Mouse (Mus musculus) adrenal gland, postnatal 4 days (tissue): ENCODE measurements around the gene D930048N14Rik. TPM values are rescaled to one million over a fixed set of nuclear protein-coding genes. Genes with fewer than 3 reads are reported as not detected.
"Not testable (repeated sequence)": the region's sequence is repeated elsewhere in the genome, so short reads cannot be mapped to it uniquely, and the experiment has no call there.

Experiments used
- DNase-seq, 2 experiments: peaks; one replicate each; pipeline ENCODE4 v3.0.0; 2021 to 2022; ENCODE audit warnings: low spot score in 2 of 2, mixed read lengths in 2 of 2
- total RNA-seq, 2 experiments: library from RNA; stranded (reverse); gene quantifications; 2 replicates each; pipeline ENCODE4 v1.2.3; 2021

Gene D930048N14Rik
- total RNA-seq, 2 experiments from 2014 or later = 3.5 to 4.1 TPM

DNA sequence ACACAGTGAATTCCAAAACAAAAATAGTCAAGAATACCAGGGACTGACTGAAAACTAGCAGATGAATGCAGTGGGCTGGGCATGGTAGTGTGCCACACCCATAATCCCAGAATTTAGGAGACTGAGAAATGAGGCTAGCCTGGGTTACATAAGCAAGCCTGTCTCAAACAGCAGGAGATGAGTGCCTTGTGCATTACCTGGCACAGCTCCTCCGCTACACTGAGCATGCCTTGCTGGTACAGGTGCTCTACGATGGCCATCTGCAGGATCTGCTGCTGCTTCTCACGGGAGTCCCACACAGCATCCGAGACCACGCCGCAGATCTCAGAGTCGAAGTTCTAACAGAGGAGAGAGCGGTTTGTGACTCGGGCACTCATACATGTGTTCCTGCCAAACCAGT, 23.3 kb upstream of the D930048N14Rik start:
- DNase-seq = no peak

DNA sequence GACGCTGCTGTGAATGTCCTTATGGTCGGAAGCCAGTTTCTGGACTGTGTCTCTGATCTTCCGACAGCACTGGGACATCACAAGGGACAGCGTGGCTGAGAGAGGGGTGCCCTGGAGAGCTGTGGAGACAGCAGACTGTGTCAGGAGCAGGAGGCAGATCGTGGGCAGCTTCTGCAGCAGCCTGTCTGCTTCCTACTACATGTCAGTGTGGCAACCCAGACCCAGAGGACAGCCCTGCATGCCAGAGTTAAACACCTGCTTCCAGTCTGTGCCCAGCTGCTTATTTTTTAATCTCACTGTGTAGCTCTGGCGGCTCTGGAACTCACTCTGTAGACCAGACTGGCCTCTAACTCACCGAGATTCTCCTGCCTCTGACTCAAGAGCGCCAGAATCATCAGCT, 22.8 kb upstream of the D930048N14Rik start:
- DNase-seq = no peak

DNA sequence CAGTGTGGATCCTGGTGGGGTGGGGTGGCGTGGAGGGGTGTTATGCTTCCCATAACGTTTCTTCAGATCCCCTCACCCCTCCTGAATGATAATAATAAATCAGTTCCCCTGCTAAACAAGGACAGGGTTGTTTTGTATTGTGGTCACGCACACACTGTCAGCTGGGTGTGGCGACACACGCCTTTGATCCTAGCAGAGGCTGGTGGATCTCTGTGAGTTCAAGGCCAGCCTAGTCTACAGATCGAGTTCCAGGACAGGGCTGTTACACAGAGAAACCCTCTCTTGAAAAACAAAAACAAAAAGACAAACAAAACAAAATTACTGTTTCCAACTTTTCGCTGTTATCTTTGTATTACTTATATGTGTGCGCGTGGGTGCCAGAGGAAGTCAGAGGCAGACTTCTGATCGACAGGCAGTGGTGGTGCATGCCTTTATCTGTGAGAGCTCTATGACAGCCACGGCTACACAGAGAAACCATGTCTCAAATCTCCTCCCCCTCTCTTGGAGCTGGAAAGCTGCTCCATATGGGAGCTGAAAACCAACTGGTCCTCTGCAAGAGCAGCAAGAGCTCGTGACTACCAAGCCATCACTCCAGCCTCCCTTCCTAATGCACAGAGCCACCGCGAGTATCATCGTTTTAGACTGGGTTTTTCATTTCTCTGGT, 21.0 kb upstream of the D930048N14Rik start:
- DNase-seq = no peak

DNA sequence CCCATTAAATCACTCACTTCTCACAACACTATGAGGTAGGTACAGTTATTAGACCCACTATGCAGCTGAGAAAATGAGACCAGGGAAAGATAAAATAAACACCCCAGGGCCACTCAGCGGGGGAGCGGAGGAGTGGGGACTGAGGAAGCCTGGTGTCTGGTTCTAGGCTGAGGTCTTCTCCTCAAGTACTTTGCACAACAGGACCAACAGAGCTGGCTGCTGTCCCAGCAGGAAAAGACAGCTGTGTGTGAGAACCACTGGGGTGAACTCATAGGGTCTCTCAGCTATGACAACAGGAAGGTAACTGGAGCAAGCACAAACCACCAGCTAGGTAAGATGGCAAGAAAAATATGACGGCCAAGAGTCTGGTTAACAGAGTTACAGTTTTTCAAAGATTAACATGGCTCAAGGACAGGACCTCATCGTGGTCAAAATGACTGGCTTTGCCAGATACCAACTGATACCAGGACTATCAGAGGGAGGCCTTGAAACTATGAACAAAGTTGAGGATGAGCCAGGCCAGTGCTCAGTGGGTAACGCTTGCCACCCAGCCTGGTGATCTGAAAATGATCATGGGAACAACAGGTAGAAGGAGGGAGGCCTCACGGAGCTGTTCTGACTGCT, 18.5 kb upstream of the D930048N14Rik start:
- DNase-seq = no peak

DNA sequence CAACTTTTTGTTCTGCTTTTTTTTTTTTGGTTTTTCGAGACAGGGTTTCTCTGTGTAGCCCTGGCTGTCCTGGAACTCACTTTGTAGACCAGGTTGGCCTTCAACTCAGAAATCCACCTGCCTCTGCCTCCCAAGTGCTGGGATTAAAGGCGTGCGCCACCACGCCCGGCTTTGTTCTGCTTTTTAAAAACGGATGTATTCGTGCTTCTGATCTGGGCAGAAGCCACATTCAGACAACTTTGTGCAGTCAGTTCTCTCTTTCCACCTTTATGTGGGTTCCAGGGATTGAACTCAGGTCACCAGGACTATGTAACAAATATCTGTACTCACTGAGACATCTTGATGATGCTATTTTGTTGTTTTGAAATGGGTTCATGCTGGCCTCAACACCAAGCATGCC, 17.6 kb upstream of the D930048N14Rik start:
- not testable (repeated sequence) for DNase-seq

DNA sequence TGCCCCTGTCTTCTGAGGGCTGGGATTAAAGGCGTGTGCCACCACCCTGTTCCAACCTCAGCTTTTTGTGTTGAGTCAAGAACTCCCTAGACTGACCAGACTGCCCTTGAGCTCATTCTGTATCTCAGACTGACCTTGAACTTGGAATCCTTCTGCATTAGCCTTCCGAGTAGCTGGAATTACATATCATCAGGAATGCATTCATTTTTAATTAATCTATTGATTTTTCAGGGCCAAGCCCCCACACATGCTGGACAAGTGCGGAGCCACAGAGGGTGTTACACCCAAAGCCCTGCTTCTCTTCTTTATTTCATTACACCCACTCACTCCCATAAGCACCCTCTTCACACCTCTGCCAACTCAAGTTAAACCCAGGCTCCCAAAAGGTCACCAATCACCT, 17.0 kb upstream of the D930048N14Rik start:
- DNase-seq = no peak

DNA sequence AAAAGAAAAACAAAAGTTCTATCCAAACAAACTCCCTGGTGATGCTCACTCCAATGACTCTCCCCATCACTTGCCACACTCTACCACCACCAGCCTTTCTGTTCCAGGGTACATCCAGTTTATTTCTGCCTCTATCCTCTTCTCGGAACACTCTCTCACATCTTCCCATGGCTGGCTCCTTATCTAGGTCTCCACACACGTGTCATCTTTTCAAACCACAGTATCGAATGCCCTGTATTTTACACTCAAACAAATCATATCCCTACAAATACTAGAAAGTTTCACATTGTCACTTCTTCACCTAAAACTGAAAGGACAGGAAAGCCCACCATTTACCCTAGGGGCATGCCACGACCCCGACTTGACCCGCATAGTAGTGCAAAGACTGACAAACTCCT, 15.6 kb upstream of the D930048N14Rik start:
- no peak for DNase-seq

DNA sequence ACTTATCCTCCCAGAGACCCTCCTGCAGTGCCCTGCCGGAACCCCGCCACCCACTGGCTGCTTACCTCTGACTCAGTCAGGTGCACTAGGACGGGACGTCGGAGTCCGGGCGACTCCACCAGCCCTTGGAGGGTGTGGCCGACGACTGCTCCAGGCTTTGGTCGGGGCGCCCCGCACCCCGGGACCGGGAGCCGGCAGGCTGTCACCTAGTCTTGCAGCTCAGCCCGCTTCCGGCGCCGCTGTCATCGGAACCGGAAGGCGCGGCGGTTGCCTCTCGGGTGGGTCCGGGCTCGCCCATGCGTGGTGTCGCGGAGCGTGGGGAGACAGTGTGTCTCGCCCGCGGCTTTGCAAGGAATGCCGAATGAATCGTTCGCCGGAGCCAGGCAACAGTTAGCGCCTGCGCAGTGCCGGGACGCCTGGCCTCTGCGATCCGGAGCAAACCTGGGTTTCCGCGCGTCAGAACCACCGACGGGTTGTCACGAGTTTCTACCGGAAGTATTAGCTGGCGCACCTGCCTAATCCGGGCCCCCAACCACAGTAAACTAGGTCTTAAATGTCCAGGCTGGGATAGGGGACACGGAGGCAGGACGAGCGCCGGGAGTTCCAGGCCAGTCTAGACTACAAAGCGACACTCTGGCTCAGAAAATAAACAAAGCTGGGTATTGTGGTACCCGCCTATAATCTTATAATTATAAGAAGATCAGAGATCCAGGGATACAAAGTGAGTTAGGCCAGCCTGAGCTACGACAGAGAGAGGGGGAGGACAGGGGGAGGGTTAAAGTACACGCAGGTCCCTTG, 15.0 kb upstream of the D930048N14Rik start, which contains the start of gene Rmnd5b:
Gene Rmnd5b, minus strand, starts transcription at position 372 of the 798 bp plus-strand sequence.
- DNase-seq = peak; percentile 58 to 80

DNA sequence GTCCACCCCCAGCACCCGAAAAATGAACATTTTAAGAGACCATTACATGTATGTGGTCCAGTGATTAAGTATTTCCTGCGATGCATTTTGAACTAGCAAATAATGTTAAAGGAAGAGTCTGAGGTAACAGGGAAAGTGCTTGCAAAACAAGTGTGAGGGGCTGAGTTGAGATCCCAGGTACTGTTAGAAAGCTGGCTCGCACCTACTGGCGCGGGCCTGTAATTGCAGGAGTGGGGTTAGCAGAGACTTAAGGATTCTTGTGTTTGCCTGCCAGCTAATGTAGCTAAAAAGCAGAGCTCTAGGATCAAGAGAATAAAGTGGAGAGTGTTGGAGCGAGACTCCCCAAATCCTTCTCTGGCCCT, 14.4 kb upstream of the D930048N14Rik start:
- no peak for DNase-seq

DNA sequence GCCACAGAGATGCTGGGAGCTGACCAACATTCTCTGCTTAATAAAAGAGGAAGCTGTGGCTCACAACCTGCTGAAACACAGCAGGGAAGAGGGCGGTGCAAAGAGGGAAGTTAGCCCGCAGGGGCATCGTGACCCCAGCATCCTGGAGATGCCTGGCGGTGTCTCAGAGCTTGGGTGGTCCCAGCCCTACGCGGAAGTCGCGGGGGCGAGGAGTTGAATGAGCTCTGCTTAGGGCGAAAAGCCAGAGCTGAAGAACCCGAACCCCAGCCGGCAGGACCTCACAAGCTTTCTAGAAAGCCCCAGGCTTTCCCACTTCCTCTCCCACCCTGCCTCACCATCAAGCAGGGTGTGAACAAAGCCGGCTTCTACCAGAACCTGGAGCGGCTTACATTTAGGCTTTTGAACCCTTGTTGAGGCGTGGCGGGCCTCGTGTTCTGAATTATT, 12.8 kb upstream of the D930048N14Rik start:
- no peak for DNase-seq

DNA sequence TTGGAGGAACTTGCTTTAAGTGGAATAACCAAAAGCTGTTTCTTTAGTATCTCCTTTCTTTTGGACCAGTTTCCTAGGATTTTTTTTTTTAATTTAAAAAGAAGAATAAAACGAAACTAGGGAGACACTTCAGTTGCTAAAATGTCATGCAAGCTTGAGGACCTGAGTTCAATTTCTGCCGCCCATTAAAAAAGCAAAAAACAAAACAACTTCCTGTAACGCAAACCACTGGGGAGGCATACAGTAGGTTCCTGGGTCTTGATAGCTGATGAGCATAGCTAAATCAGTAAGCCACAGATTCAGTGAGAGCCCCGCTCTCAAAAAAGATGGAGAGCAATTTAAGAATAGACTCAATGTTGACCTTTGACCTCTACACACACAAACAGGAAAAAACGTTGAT, 12.3 kb upstream of the D930048N14Rik start:
- DNase-seq = no peak

DNA sequence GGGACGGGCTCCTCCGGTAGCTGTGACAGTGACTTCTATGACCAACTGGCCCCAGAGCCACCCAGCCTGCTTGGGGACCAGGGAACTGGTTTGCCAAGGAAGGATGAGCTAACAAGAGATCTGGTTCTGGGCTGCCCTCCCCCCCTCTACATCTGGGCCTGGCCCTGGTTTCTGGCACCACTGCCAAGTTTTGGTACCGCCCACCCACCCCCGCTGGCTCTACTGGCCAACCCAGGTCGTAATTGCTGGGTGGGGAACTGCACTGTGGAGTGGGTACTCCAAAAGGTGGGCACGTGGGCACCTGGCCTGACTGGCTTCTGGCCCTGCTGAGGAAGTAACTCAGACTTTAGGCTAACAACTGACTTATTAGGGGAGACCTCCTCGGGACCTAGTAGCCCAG, 10.0 kb upstream of the D930048N14Rik start:
- DNase-seq = no peak

DNA sequence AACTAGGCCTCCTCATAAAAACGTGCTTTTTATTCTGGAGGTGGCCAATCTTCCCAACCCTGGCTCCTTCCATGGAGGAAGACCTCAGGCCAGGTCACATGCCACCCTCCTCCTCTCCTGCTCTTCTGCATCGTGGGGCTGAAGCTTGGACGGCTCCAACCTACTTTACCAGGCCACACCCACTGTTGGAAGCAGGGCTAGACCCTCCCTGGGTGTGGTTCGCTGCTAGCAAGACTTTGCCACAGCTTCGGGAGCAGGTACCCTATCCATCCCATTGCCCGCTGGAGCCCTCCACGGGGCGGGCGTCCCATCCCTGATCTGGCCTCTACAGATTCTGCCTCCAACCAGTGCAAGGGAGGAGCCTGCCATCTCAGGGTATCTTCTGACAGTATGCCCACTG, 7.6 kb upstream of the D930048N14Rik start:
- no peak for DNase-seq

DNA sequence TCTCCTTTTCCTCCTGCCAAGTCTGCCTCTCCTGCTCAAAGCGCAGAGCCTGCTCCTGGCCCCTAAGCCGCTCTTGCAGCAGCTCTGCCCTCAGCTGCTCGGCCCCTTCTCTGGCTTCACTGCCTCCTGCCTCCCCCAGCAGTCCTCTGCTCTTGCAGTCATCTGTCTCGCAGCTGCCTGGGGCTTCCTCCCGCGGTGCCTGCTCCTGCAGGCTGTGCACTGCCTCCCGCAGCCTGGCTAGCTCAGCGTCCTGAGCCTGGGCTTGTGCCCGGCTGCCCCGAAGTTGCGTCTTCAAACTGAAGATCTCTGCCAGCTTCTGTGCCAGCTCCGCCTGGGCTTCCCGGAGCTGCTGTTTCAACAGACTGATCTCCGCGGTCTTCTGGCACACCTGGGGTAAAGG, 7.0 kb upstream of the D930048N14Rik start:
- no peak for DNase-seq

DNA sequence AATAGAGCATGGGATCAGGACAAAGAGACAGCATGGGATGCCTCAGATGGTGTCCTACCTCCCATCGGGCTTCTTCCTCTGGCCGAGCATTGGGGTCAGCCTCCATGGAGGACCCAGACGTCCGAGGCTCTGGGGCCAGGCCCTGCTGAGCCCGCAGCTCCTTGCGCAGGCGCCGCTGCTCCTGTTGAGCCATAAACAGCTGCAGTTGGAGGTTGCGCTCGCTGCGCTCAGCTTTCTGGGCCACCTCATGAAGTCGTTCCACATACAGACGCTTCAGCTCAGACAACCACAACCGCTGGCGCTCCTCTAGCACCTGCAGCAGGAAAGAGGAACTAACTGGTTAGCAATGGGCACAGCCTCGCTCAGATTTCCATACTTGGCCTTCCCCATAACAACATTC, 6.5 kb upstream of the D930048N14Rik start:
- DNase-seq = no peak

DNA sequence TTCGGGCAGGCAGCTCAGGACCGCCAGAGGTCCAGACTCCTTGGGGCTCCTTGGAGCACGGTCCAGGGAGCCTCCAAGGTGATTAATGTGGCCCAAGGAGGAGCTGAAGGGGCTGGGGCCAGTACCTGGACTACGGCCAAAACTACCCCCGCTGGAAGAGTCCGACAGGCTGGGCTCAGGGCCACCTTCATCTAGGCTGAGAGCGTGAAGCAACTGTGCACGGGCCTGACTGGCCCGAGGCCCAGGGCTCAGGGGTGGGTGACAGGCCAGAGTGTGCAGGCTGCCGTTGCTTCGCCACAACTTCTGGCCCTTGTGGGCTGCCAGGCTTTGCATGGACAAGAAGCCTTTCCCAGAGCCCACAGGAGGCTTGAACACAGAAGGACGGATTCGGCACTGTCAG, 5.5 kb upstream of the D930048N14Rik start:
- no peak for DNase-seq

DNA sequence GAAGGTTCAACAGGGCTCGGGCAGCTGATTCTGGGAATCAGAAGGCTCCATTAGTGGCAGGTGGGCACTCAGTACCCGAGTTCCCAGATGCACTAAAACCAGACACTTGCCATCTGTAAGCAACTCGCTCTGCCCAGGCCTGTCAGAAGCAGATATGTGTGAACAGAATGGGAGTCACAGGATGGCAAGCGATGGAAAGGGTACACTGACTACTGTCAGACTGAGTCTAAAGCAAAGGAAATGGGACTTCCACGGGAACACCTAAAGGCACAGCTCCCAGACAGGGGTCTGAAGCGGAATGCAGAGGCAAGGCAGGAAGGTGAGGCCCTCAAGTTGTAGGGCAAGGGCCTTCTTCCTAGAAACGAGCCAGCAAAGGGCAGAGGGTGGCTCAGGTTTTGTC, 4.5 kb upstream of the D930048N14Rik start:
- no peak for DNase-seq

DNA sequence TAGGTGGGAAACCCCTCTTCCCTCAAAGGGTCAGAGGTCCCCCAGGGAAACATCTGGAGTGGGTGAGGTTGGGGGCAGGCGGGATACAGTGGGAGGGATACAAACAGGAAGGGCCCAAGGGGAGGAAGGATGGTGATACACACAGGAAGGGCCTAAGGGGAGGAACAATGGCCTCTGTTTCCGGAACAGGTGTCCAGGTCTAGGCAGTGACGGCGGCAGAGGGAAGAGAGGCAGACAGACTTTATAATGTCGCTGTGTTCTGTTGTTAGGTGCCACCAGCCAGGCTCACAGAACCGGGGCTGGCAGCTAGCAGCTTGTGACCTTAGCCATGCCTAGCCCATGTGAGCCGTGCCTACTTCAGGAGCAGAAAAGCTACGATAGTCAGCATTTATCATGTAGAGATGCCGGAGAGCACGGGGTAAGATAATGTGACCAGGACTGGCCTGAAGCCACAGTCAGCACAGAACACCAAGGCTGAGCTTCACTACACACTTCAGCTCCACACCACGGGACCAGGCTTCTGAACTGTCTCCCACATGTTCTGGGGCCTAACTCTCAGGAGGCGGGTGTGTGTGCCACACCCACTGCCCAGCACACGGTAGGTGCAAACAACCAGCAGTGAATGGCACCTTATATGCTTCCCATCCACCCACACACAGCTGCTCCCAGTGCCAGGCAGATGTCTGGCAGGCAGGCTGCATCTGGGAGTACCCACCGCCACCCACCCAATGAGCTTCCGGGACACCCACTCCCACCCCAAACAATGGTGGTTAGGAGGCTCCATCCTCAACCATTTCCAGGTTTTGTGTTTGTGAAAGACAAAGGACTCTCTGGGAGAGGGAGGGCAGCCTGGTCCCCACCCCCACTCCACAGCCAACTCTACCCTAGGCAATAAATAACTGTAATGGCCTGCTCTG, 3.7 kb upstream of the D930048N14Rik start:
- DNase-seq = no peak

DNA sequence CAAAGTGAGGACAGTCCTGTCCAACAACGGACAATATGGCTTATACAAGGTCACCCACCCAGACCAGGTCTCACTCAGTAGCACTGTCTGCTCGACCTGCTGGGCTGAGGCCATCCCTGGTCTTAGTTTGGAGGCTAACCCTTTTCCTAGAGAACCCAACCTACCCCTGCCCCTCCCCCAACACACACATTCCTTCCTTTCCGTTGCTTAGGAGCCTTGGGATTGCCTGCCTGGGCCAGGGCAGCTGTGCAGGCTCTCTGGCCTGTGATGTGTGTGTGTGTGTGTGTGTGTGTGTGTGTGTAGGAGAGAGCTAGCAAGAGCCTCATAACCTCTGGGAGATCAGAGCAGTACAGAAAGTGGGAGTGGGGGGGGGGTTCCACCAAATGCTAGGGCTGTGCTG, 2.2 kb upstream of the D930048N14Rik start:
- no peak for DNase-seq

DNA sequence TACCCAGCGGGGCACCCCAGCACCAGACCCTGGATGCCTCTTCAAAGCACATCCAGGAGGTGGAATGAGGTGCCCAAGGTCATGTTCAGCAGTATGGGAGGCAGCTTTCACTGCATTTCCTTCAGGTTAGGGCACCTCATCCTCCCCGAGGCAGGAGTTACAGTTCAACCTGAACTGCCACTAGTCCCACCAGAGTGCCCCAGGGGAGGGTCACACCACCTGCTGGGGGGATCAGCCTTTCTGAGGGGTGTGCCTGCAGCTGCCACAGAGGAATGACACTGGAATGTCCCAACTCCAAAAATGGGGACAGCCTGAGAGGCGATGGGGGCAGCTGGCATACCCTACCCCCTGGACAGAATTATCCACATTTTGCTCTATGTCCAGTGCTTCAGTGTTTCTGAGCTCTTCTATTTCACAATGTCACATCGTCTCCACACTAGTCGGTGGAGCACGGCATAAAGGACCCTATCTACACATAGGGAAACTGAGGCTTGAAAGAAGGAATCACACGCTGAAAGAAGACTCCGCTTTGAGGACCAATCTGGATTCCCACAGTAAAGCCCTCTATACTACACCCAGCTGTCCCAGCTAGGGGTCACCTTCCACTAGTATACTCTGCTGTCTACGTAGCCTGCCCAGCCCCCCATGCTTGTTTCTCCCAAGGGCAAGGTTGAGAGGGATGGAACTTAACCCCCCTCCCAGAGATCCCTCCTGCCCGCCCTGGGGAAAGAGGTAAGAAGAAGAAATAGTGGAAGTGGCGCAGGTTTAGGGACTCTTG, 1.5 kb upstream of the D930048N14Rik start:
- no peak for DNase-seq

DNA sequence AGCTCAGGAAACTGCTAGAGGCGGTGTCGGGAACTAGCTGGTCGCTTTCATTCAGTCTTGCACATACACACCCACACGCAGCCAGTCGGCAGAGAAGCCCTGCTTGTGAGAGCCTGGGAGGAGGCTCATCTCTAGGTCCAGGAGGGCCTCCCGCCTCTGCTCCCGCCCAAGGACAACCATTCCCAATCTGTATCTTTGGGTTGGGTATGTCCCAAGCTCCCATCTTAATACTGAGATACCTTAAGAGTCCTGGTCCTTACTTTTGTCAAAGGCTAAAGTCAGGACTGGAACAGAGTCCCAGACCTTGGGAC, 910 bp upstream of the D930048N14Rik start:
- DNase-seq = no peak
